Mouse (Mus musculus) kidney, adult 2 months (tissue): ENCODE measurements around the gene Ube2g2.

ENCODE experiments used
- CTCF ChIP-seq: fragments of 200-500 bp; conservative IDR thresholded peaks from 2 replicates; pipeline ENCODE4 v1.5.1; 2011; ENCODE audit warnings: low read depth, mild to moderate bottlenecking, control low read depth, low read length, moderate library complexity, mixed read lengths; ENCODE audit not compliant: insufficient read depth, insufficient read length
- POLR2A ChIP-seq: fragments of 200-500 bp; IDR thresholded peaks from one replicate; pipeline ENCODE4 v1.6.1; 2011; ENCODE audit warnings: low read depth, low read length, control low read depth

DNA sequence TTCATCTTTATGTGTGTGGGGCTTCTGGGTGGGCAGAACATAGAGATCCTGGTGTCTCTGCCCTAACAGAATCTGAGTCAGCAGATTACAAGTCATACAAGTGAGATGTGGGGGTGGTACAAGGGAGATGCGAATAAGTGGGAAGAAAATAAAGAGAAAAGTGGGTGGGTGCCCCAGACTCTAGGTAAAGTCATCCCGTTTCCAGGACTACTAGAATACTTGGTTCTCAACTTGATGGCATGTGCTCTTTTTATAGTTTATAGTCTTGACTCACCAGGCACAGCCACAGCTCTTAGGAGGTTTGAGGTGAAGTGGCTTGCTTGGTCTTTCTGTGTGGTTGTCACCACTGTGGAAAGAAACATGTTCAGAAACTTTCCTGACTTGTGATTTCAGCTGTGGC lies 26.0 kb upstream of the Ube2g2 start:
- TF ChIP-seq CTCF: no peak
- TF ChIP-seq POLR2A: no peak
